Mouse (Mus musculus): ENCODE results near the gene D930020B18Rik. TPM values are rescaled to one million over a fixed set of nuclear protein-coding genes. Genes with fewer than 3 reads are reported as not detected.
A peak's percentile ranks its signal among the peaks of the same experiment; 100 is the strongest.

The D930020B18Rik gene
- total RNA-seq, 4 experiments from 2014 or later = not detected

DNA sequence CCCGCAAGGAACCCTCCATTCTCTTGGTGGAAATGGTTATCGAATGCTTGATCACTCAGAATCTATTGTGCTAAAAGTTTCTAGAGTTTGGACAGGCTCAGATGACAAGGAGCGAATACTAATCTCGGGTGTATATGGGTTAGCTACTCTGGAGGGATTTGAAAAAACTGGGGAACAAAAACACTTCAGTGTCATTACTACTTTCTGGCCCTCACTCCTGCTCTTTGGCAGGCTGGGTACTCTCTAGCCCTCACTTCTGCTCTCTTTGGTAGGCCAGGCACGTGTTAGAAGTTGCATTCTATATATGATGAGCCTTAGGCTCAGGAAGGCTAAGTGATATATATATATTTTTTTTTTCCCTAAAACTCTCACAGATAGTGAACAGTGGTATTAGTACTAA lies 1.8 kb upstream of the D930020B18Rik start:
- DNase-seq (ENCODE audit: low spot score in 2 of 2) = no peak

- DNase-seq (ENCODE audit: low spot score in 2 of 2) = no peak
Observed at GRCm38 (mm10) chr10:121640150-121640930, 1.0 kb upstream of the D930020B18Rik start.

DNA sequence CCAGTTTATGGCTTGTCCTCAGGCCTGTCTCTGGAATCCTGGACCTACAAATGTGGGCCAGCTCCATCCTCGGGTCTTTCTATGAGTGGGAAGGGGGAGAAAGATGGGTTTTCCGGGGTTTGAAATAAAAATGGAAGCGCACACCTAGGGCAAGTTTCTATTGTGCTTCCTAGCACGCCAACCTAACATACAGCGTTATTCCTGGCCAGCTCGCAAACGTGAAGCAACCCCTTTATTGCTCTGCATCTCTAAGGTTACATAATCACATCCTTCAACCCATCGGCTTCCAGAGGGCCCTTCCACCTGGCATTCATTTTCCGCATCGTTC lies 480 bp upstream of the D930020B18Rik start:
- DNase-seq (ENCODE audit: low spot score in 2 of 2) = no peak

GRCm38 (mm10) chr10:121642054-121642947 lies 913 bp downstream of the D930020B18Rik start:
- DNase-seq (ENCODE audit: low spot score in 2 of 2) = no peak

- DNase-seq (ENCODE audit: low spot score in 2 of 2) = no peak
Observed at GRCm38 (mm10) chr10:121646294-121646693, 4.9 kb downstream of the D930020B18Rik start.

GRCm38 (mm10) chr10:121653079-121653478 lies 11.7 kb downstream of the D930020B18Rik start:
- DNase-seq (ENCODE audit: low spot score in 2 of 2) = no peak

DNA sequence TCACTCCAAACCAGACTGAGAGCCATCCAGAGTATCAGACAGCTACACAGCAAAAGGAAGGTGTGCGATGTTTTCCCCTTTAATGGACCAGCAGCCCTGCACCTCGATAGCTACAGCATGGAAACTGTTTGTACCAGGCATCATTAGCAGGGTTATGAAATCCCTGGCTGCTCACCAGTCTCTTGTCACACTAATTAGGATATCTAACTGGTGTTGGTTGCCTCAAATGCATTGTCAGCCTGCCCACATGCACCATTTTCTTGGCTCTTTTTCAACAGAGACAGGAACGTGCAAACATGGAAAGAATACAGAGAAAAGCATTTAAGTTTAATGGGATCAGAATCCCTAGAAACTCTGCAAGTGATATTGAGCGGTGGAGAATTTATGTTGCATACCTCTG lies 14.5 kb downstream of the D930020B18Rik start:
- no peak for DNase-seq (ENCODE audit: low spot score in 2 of 2)

GRCm38 (mm10) chr10:121662711-121663110 lies 21.3 kb downstream of the D930020B18Rik start:
- DNase-seq (ENCODE audit: low spot score in 2 of 2) = no peak

DNA sequence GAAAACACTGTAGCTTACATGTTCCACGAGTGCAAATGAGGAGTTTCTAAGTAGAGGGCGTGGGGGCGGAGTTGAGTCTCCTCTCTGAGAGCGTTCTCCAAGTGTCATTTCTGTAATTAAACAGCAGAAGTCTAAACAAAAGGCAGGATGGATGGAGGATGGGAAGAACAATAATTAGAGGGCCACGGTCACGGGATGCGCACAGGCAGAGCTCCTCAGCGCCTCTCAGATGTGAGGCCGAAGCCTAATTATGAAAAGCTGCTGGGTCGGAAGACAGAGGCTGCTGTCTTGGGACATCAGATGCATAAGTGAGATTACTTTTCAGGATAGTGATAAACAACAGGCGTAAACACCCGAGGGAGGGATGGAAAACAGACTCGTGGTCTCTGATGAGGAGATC lies 22.2 kb downstream of the D930020B18Rik start:
- no peak for DNase-seq (ENCODE audit: low spot score in 2 of 2)

- DNase-seq (ENCODE audit: low spot score in 2 of 2) = no peak
Observed at GRCm38 (mm10) chr10:121665631-121666145, 24.3 kb downstream of the D930020B18Rik start.

DNA sequence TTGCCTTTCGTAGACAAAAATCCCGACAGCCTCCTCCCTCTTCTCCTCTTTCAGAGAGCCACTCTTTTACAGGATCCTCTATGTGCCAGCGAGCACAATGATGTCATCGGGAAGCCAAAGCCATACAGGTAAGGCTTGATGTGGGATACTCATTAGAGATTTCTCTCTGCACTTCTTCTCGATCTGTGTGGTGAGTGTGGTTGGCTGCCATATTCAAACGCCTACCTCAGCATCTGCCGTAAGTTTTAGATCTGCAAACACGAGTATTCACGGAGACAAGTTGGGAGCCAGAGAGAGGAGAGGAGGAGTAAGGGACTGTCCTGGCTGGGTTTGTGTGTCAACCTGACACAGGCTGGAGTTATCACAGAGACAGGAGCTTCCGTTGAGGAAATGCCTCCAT lies 27.7 kb downstream of the D930020B18Rik start:
- no peak for DNase-seq (ENCODE audit: low spot score in 2 of 2)

DNA sequence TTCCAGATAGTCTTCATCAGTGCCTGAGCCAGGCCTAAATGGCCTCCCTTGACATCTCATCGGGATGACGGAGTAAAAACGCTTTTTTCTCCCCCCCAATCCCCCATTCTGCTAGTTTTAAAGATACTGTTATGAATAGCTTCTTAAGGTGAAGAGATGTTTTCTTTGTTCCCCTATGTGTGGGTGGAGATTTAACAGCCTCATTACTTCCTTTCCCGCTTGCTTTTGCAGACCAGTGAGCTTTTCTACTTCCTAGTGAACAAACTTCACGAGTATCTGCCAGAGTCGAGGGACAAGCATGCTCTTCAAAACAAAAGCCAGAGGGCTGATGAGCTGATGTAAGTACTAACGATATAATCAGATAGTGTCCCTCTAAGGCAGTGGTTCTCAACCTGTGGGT lies 35.6 kb downstream of the D930020B18Rik start:
- no peak for DNase-seq (ENCODE audit: low spot score in 2 of 2)

DNA sequence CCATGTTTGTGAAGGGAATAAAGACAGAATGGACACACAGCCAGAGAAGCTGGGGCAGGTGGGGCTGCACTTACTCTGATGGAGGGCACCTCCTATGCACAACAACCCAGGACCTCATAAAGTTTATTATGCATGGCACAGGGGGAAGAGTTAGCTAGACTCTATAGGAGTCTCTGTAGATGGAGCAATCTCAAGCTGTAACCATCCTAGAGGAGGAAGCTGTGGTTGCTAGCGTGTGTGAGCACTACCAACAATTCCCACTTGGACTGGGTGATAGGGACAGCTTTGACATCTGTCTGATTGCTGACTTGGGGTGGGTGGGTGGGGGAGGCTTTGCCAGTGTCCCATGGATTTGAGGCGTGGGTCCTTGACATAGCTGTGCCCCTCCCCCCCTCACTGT lies 39.5 kb downstream of the D930020B18Rik start:
- no peak for DNase-seq (ENCODE audit: low spot score in 2 of 2)

- no peak for DNase-seq (ENCODE audit: low spot score in 2 of 2)
Observed at GRCm38 (mm10) chr10:121682539-121682938, 41.2 kb downstream of the D930020B18Rik start.

DNA sequence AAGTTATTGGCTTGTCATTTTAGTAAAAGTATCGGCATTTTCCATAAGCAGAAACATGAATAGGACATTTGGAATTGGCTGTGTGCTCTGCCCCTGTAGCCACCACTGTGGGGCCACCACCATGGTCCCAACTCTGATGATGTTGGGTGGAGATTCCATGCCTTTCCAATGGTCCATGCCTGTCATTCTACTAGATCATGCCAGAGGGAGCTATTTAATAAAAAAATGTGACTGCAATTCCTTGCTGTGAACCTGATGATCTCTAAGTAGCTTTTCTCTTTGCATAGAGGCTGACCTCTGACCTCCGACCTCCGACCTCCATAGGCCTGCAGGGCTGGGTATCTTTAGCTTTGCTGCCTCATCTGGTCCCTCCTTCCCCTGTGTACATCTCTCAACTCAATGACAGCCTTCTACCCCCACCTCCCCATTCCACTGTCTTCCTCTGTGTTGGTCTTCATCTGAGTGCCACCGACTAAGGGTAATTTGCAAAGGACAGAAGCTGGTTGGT lies 44.8 kb downstream of the D930020B18Rik start:
- DNase-seq (ENCODE audit: low spot score in 2 of 2) = no peak

DNA sequence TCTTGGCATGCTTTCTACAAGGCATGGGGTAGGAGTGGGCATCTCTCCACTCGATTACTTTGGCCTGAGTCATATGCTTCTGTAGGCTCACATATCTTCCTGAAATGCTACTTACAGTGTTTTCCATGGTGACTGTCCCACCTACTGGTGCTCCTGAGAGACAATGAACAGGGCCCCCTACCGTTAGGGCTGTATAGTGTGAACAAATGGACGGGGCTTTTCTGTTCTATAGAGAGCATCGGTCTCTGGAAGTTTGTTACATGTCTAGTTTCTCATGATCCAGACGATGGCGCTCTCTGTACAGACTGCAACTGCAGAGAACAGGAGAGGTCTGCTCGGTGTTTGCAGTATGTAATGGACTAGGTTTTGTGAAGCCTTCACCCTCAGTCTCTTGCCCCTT lies 46.1 kb downstream of the D930020B18Rik start:
- no peak for DNase-seq (ENCODE audit: low spot score in 2 of 2)

GRCm38 (mm10) chr10:121689591-121690314 lies 48.4 kb downstream of the D930020B18Rik start:
- peak; percentile 70 to 76 for DNase-seq (ENCODE audit: low spot score in 2 of 2)

DNA sequence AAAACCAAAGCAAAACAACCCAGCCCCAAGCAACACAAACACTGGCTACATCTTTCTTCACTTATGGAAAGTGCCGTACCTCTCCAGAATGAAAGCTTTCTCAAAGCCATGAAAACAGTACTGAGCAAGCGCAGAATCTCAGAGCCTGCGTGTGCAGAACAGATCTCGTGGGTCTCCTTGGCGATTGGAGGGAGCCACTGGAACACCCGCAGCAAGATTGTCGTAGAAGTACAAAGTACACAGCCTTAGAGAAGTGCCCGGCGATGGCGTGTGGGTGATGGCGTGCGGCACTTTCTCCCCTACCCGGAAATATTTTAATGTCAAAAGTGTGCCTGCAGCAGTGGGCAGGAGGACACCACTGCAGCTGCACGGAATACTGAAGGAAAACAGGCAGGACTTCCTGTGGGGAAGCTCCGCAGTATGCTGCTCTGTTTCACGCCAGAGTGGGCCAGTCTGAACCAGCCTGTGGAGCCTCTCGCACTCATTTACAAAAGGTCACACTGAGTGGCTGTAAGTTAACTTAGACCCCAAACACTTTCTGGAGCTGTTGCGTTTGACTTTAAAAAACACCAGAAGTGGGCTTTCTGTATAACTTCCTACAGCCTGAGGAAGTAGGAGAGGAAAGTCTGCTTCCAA lies 51.7 kb downstream of the D930020B18Rik start:
- no peak for DNase-seq (ENCODE audit: low spot score in 2 of 2)

- DNase-seq (ENCODE audit: low spot score in 2 of 2) = no peak
Observed at GRCm38 (mm10) chr10:121694567-121694966, 53.2 kb downstream of the D930020B18Rik start.

DNA sequence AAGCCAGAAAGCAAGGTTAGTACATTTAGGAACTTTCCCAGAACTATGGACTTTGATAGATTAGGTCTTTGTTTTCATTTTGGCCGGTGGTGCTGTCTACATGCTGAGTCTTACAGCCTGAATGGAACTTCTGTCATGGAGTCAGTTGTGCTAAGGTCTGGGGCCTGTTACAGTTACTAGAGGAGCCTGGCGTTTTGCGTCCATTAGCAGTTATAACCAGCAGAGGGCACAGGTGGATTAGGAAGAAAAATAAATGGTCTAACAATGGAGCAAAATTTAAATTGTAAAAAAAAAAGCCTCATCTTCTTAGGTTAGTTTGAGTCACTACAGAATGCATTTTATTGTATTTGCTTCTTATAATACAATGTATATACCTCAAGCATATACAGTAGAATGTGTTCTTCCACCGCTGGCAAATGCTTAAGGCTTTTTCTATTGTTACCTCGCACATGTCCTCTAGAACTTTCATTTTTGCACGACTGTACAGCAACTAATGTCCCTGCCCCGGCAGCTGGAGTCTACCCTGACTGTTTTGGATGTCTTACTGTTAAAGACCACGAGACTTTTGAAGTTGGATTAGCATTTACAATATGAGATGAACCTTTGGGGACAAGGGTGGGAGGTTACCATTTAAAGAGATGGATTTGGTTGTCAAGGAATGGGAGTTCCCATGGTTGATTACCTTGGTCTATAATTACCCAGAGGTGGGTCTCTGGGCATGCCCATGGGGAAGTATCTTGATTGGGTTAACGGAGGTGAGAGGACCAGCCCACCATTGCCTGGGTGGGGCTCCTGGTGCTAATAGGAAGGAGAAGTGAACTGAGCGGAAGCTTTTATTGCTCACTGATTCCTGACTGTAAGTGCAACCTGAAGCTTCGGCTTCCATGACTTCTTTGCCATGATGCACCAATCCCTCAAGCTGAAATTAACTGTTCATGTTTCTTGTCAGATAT lies 60.2 kb downstream of the D930020B18Rik start:
- DNase-seq (ENCODE audit: low spot score in 2 of 2) = peak in 1 of 2 experiments; percentile 13
